Mouse (Mus musculus) neural tube, embryonic 14.5 days (tissue): ENCODE results near the gene Eefsec. TPM values are rescaled to one million over a fixed set of nuclear protein-coding genes. Genes with fewer than 3 reads are reported as not detected.

Source experiments
- ATAC-seq: fragments of 200-750 bp; cut with Nextera tagmentation; 2 replicates; pipeline ENCODE4 v1.8.0; 2017; ENCODE audit warnings: low read depth, mild to moderate bottlenecking, moderate TSS enrichment, moderate library complexity
- H3K27ac ChIP-seq: fragments of 300-500 bp; sonication (generic); 2 replicates; pipeline ENCODE4 v1.5.1; 2014; ENCODE audit warnings: low read depth, mild to moderate bottlenecking, control low read depth, low read length, moderate library complexity, mixed read lengths
- H3K27me3 ChIP-seq: fragments of 300-500 bp; sonication (generic); 2 replicates; pipeline ENCODE4 v1.6.1; 2014; ENCODE audit warnings: low read length; ENCODE audit not compliant: control insufficient read depth, insufficient read depth
- H3K36me3 ChIP-seq: fragments of 300-500 bp; sonication (generic); 2 replicates; pipeline ENCODE4 v1.6.1; 2014; ENCODE audit warnings: low read length, mixed read lengths; ENCODE audit not compliant: control insufficient read depth, insufficient read depth
- H3K4me1 ChIP-seq: fragments of 300-500 bp; sonication (generic); 2 replicates; pipeline ENCODE4 v1.6.1; 2014; ENCODE audit warnings: low read length; ENCODE audit not compliant: control insufficient read depth, insufficient read depth
- H3K4me2 ChIP-seq: fragments of 300-500 bp; sonication (generic); 2 replicates; pipeline ENCODE4 v1.6.1; 2014; ENCODE audit warnings: mild to moderate bottlenecking, low read depth, low read length, control low read depth
- H3K4me3 ChIP-seq: fragments of 300-500 bp; sonication (generic); 2 replicates; pipeline ENCODE4 v1.5.1; 2014; ENCODE audit warnings: low read depth, low read length, control low read depth, mixed read lengths
- H3K9ac ChIP-seq: fragments of 300-500 bp; sonication (generic); replicated peaks from 2 replicates; pipeline ENCODE4 v1.6.1; 2014; ENCODE audit warnings: low read depth, mild to moderate bottlenecking, control low read depth, low read length, mixed read lengths
- H3K9me3 ChIP-seq: fragments of 300-500 bp; sonication (generic); 2 replicates; pipeline ENCODE4 v1.6.1; 2016; ENCODE audit warnings: low read length; ENCODE audit not compliant: control insufficient read depth
- WGBS: fragments of 180-500 bp; shearing (Covaris S2); extraction: QIAGEN DNeasy Blood & Tissue Kit; methylation state at CpG from one replicate; pipeline ENCODE4 v1.1.7; 2014; 5-methylcytosine and 5-hydroxymethylcytosine counted together
- polyA plus RNA-seq: library from polyadenylated mRNA; unstranded; fragments of >200 nt; fragmentation: Nextera tagmentation; extraction: Ambion mirVana; gene quantifications from 2 replicates; pipeline ENCODE4 v1.2.1, GENCODE M21; 2014

Eefsec gene
- polyA plus RNA-seq, 1 experiment from 2014 or later, result 30.2 TPM

- peak; percentile 44; the same call in 1 of the 2 replicates for ATAC-seq
- H3K4me3 ChIP-seq, result no peak overlapping the region
- H3K9me3 ChIP-seq, result no peaks in the 10 kb centered on the region
- H3K4me2 ChIP-seq, result no peak overlapping the region
- H3K36me3 ChIP-seq, result no peaks in the 10 kb centered on the region
- no peak overlapping the region for H3K9ac ChIP-seq
- 0 out of 2 replicates have a peak overlapping the region, but pooled peaks have one; percentile 22 for H3K27ac ChIP-seq
- 28% methylated on average over 8 of the region's 8 CpGs for WGBS
- 0 out of 2 replicates have a peak, but pooled peaks cover 6% of the 10 kb centered on the region for H3K4me1 ChIP-seq
- no peaks in the 10 kb centered on the region for H3K27me3 ChIP-seq
Measured at GRCm38 (mm10) chr6:88387836-88388724, 58.3 kb downstream of the Eefsec start.

GRCm38 (mm10) chr6:88384420-88385053, 61.8 kb downstream of the Eefsec start:
- Histone ChIP-seq H3K9ac (no peak overlapping the region), H3K4me3 (no peak overlapping the region), H3K27ac (no peak overlapping the region), H3K9me3 (no peaks in the 10 kb centered on the region), H3K4me1 (0 out of 2 replicates have a peak, but pooled peaks cover 6% of the 10 kb centered on the region), H3K4me2 (no peak overlapping the region), H3K36me3 (no peaks in the 10 kb centered on the region), H3K27me3 (no peaks in the 10 kb centered on the region)
- no peak for ATAC-seq
- 75% methylated on average over 8 of the region's 8 CpGs for WGBS

- Histone ChIP-seq H3K4me3 (no peak overlapping the region), H3K9ac (no peak overlapping the region), H3K27me3 (no peaks in the 10 kb centered on the region), H3K36me3 (no peaks in the 10 kb centered on the region), H3K9me3 (no peaks in the 10 kb centered on the region), H3K27ac (no peak overlapping the region), H3K4me2 (no peak overlapping the region), H3K4me1 (0 out of 2 replicates have a peak, but pooled peaks cover 6% of the 10 kb centered on the region)
- no peak for ATAC-seq
Measured at GRCm38 (mm10) chr6:88383734-88384133, 62.6 kb downstream of the Eefsec start.

GRCm38 (mm10) chr6:88379756-88380155, 66.6 kb downstream of the Eefsec start:
- no peaks in the 10 kb centered on the region for H3K36me3 ChIP-seq
- H3K9ac ChIP-seq, result no peak overlapping the region
- no peaks in the 10 kb centered on the region for H3K9me3 ChIP-seq
- H3K4me1 ChIP-seq, result no peaks in the 10 kb centered on the region
- no peak overlapping the region for H3K27ac ChIP-seq
- no peak for ATAC-seq
- WGBS, result 52% methylated on average over 3 of the region's 3 CpGs
- H3K27me3 ChIP-seq, result no peaks in the 10 kb centered on the region
- H3K4me3 ChIP-seq, result no peak overlapping the region
- no peak overlapping the region for H3K4me2 ChIP-seq

- no peak overlapping the region for H3K9ac ChIP-seq
- no peak for ATAC-seq
- no peaks in the 10 kb centered on the region for H3K36me3 ChIP-seq
- no peak overlapping the region for H3K27ac ChIP-seq
- no peak overlapping the region for H3K4me3 ChIP-seq
- no peaks in the 10 kb centered on the region for H3K4me1 ChIP-seq
- 96% methylated on average over 1 of the region's 1 CpGs for WGBS
- no peak overlapping the region for H3K4me2 ChIP-seq
- no peaks in the 10 kb centered on the region for H3K9me3 ChIP-seq
- no peaks in the 10 kb centered on the region for H3K27me3 ChIP-seq
Measured at GRCm38 (mm10) chr6:88378829-88379228, 67.5 kb downstream of the Eefsec start.

- no peak for ATAC-seq
- Histone ChIP-seq H3K36me3 (no peaks in the 10 kb centered on the region), H3K9ac (no peak overlapping the region), H3K9me3 (no peaks in the 10 kb centered on the region), H3K4me1 (peaks cover 5% of the 10 kb centered on the region), H3K27ac (no peak overlapping the region), H3K4me3 (no peak overlapping the region), H3K27me3 (no peaks in the 10 kb centered on the region), H3K4me2 (no peak overlapping the region)
- WGBS, result 77% methylated on average over 7 of the region's 7 CpGs
Measured at GRCm38 (mm10) chr6:88374247-88374646, 72.1 kb downstream of the Eefsec start.

- Histone ChIP-seq H3K4me3 (no peak overlapping the region), H3K9me3 (no peaks in the 10 kb centered on the region), H3K4me2 (no peak overlapping the region), H3K9ac (no peak overlapping the region), H3K27ac (no peak overlapping the region), H3K36me3 (no peaks in the 10 kb centered on the region), H3K4me1 (peaks cover 5% of the 10 kb centered on the region), H3K27me3 (no peaks in the 10 kb centered on the region)
- 55% methylated on average over 8 of the region's 8 CpGs for WGBS
- peak; percentile 56 for ATAC-seq
Measured at GRCm38 (mm10) chr6:88369851-88370635, 76.3 kb downstream of the Eefsec start.

GRCm38 (mm10) chr6:88363475-88364012, 82.8 kb downstream of the Eefsec start:
- Histone ChIP-seq H3K36me3 (no peaks in the 10 kb centered on the region), H3K9me3 (no peaks in the 10 kb centered on the region), H3K27ac (no peak overlapping the region), H3K4me2 (no peak overlapping the region), H3K27me3 (no peaks in the 10 kb centered on the region), H3K9ac (no peak overlapping the region), H3K4me1 (no peaks in the 10 kb centered on the region), H3K4me3 (no peak overlapping the region)
- ATAC-seq, result no peak
- WGBS, result 58% methylated on average over 1 of the region's 1 CpGs
